20 mouse cellular contexts compared by ENCODE assay signal in the genomic region with DNA sequence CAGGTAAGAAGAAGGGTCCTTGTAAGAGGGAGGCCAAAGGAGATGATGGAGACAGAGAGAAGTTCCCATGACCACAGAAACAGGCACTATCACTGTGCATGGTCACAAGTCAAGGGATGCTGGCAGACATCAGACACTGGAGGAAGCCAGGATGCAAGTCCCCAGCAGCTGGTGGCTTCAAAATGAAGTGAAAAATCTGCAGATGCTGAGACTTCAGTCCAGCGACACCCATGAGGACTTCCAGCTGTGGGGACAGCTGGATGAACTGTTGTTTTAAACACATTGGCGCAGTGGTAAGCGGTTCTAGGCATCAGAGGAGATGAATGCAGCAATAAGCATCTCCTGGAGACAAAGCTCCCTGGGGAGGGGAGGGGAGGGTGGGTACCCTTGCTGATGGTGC.
DNase-seq lines count a peak whose midpoint lies in the region; ATAC-seq and TF ChIP-seq lines count a peak whose summit lies in the region.
"Had no signal": no experiment of that assay in that cellular context is flagged by ENCODE, and none has a peak within 500 bp of the region (broad histone marks: within the 10 kb centered on the region; RNA-seq: fewer than 3 reads in every experiment).

No protein-coding gene starts in this region.

- no peak for TF ChIP-seq CTCF in heart, adult 2 months (IDR thresholded peaks at IDR 0.05)

- no peaks in the 10 kb centered on the region for H3K9me3 ChIP-seq in heart, embryonic 10.5 days
- H3K9me3 ChIP-seq in midbrain, embryonic 11.5 days (ENCODE audit: control insufficient read depth, low read length): no peaks in the 10 kb centered on the region
- H3K9me3 ChIP-seq in midbrain, embryonic 14.5 days (ENCODE audit: control insufficient read depth, low read length): no peaks in the 10 kb centered on the region
- no peaks in the 10 kb centered on the region for H3K9me3 ChIP-seq in lung, embryonic 16.5 days (ENCODE audit: control insufficient read depth, low read length)
- H3K9me3 ChIP-seq: hindbrain, embryonic 15.5 days; limb, embryonic 10.5 days; midbrain, embryonic 10.5 days had no signal

- no peak overlapping the region for H3K9ac ChIP-seq in heart, adult 2 months (ENCODE audit: low read depth, low read length)
- no peak overlapping the region for H3K9ac ChIP-seq in midbrain, embryonic 11.5 days (ENCODE audit: low read length)
- no peak overlapping the region for H3K9ac ChIP-seq in midbrain, embryonic 14.5 days (replicated peaks; ENCODE audit: low read length)
- no peak overlapping the region for H3K9ac ChIP-seq in lung, embryonic 16.5 days (ENCODE audit: low read length)
- H3K9ac ChIP-seq: forebrain, postnatal 0 days; hindbrain, embryonic 15.5 days had no signal

- TF ChIP-seq EP300 in heart, adult 2 months (IDR thresholded peaks at IDR 0.05; ENCODE audit: insufficient read depth, low read depth, low read length): peak; percentile 90

- intact Hi-C loops in heart, adult 2 months (cut with DNase I): no loop called here

- H3K36me3 ChIP-seq in heart, adult 2 months (ENCODE audit: control insufficient read depth, insufficient read depth, low read length): no peaks in the 10 kb centered on the region
- no peaks in the 10 kb centered on the region for H3K36me3 ChIP-seq in heart, embryonic 10.5 days
- H3K36me3 ChIP-seq in midbrain, embryonic 11.5 days (ENCODE audit: control insufficient read depth, insufficient read depth, low read length): no peaks in the 10 kb centered on the region
- no peaks in the 10 kb centered on the region for H3K36me3 ChIP-seq in midbrain, embryonic 14.5 days (ENCODE audit: control insufficient read depth, insufficient read depth, low read length)
- no peaks in the 10 kb centered on the region for H3K36me3 ChIP-seq in lung, embryonic 16.5 days (ENCODE audit: control insufficient read depth, insufficient read depth, low read length)
- H3K36me3 ChIP-seq: hindbrain, embryonic 15.5 days; limb, embryonic 10.5 days; midbrain, embryonic 10.5 days had no signal

- DNase-seq in heart, adult 2 months: peak; percentile 43 to 61
- no peak for DNase-seq in heart, embryonic 10.5 days (ENCODE audit: low spot score)
- peak; percentile 1 for DNase-seq in midbrain, embryonic 11.5 days (ENCODE audit: low spot score, missing footprints)
- no peak for DNase-seq in midbrain, embryonic 14.5 days
- DNase-seq in frontal cortex, postnatal 25 days (ENCODE audit: low spot score in 2 of 2): no peak
- no peak for DNase-seq in right cerebral cortex, postnatal 25 days
- DNase-seq: cerebellum, adult 9-11 months; embryo, embryonic 11 days; forebrain, postnatal 0 days; retina, postnatal 1 day; right cerebral cortex, postnatal 4 days had no signal

- no peaks in the 10 kb centered on the region for H3K27me3 ChIP-seq in heart, adult 2 months (ENCODE audit: control insufficient read depth, insufficient read depth, low read length)
- H3K27me3 ChIP-seq in heart, embryonic 10.5 days (ENCODE audit: insufficient read depth, poor library complexity, severe bottlenecking): no peaks in the 10 kb centered on the region
- H3K27me3 ChIP-seq in midbrain, embryonic 11.5 days (ENCODE audit: control insufficient read depth, insufficient read depth, low read length): no peaks in the 10 kb centered on the region
- H3K27me3 ChIP-seq in midbrain, embryonic 14.5 days (ENCODE audit: control insufficient read depth, insufficient read depth, low read length): no peaks in the 10 kb centered on the region
- H3K27me3 ChIP-seq in lung, embryonic 16.5 days (ENCODE audit: control insufficient read depth, insufficient read depth, low read depth, low read length): no peaks in the 10 kb centered on the region
- H3K27me3 ChIP-seq: hindbrain, embryonic 15.5 days had no signal

- no peak overlapping the region for H3K4me3 ChIP-seq in heart, adult 2 months
- no peak overlapping the region for H3K4me3 ChIP-seq in heart, embryonic 10.5 days
- no peak overlapping the region for H3K4me3 ChIP-seq in midbrain, embryonic 11.5 days (ENCODE audit: low read depth, low read length)
- H3K4me3 ChIP-seq in midbrain, embryonic 14.5 days (replicated peaks; ENCODE audit: low read depth, low read length): no peak overlapping the region
- no peak overlapping the region for H3K4me3 ChIP-seq in lung, embryonic 16.5 days (ENCODE audit: low read length)
- H3K4me3 ChIP-seq: hindbrain, embryonic 15.5 days; limb, embryonic 10.5 days; midbrain, embryonic 10.5 days had no signal

- TF ChIP-seq POLR2A in heart, adult 2 months (IDR thresholded peaks at IDR 0.05; ENCODE audit: insufficient read depth, low read depth, low read length): no peak

- no peak overlapping the region for H3K27ac ChIP-seq in heart, adult 2 months
- no peak overlapping the region for H3K27ac ChIP-seq in heart, embryonic 10.5 days
- no peak overlapping the region for H3K27ac ChIP-seq in midbrain, embryonic 11.5 days (ENCODE audit: low read depth, low read length)
- H3K27ac ChIP-seq in midbrain, embryonic 14.5 days (replicated peaks; ENCODE audit: low read depth, low read length): no peak overlapping the region
- no peak overlapping the region for H3K27ac ChIP-seq in lung, embryonic 16.5 days (ENCODE audit: low read length)
- H3K27ac ChIP-seq: hindbrain, embryonic 15.5 days; limb, embryonic 10.5 days; macrophage; midbrain, embryonic 10.5 days; stomach, postnatal 0 days had no signal

- no peaks in the 10 kb centered on the region for H3K79me2 ChIP-seq in heart, adult 2 months (replicated peaks; ENCODE audit: control insufficient read depth, insufficient read depth, low read length)

- no peak overlapping the region for H3K4me2 ChIP-seq in midbrain, embryonic 11.5 days
- no peak overlapping the region for H3K4me2 ChIP-seq in midbrain, embryonic 14.5 days (ENCODE audit: low read length)
- no peak overlapping the region for H3K4me2 ChIP-seq in lung, embryonic 16.5 days (ENCODE audit: low read depth, low read length)
- H3K4me2 ChIP-seq: hindbrain, embryonic 15.5 days; liver, embryonic 11.5 days had no signal

- 0 out of 2 replicates have a peak, but pooled peaks cover 1% of the 10 kb centered on the region for H3K4me1 ChIP-seq in heart, adult 2 months (ENCODE audit: control insufficient read depth, insufficient read depth, low read length)
- peaks cover 5% of the 10 kb centered on the region; the same call in 1 of the 2 replicates for H3K4me1 ChIP-seq in heart, embryonic 10.5 days
- H3K4me1 ChIP-seq in midbrain, embryonic 11.5 days (ENCODE audit: control insufficient read depth, insufficient read depth, low read length): no peaks in the 10 kb centered on the region
- H3K4me1 ChIP-seq in midbrain, embryonic 14.5 days (ENCODE audit: control insufficient read depth, insufficient read depth, low read length): 0 out of 2 replicates have a peak, but pooled peaks cover 10% of the 10 kb centered on the region
- peaks cover 11% of the 10 kb centered on the region for H3K4me1 ChIP-seq in lung, embryonic 16.5 days (replicated peaks; ENCODE audit: control insufficient read depth, insufficient read depth, low read length)

- no peak for ATAC-seq in midbrain, embryonic 11.5 days (ENCODE audit: low FRiP score)
- no peak for ATAC-seq in midbrain, embryonic 14.5 days (ENCODE audit: low FRiP score, low TSS enrichment)
- peak; percentile 60 for ATAC-seq in lung, embryonic 16.5 days (ENCODE audit: low read depth)
- ATAC-seq in CD4-positive, CD25-positive, alpha-beta regulatory T cell, adult 4 months: no peak
- ATAC-seq: forebrain, postnatal 0 days; intestine, embryonic 16.5 days had no signal

- WGBS in heart, adult 2 months: 69% methylated on average over 3 of the region's 3 CpGs
- whole genome bisulfite sequencing in heart, embryonic 10.5 days: 77% methylated on average over 3 of the region's 3 CpGs
- WGBS in midbrain, embryonic 11.5 days: 73% methylated on average over 3 of the region's 3 CpGs
- 93% methylated on average over 3 of the region's 3 CpGs for WGBS in midbrain, embryonic 14.5 days
- 40% methylated on average over 3 of the region's 3 CpGs for WGBS in lung, embryonic 16.5 days

Comparison
In these comparisons a context has a peak if more than half of its experiments do, and no peak if none do; other contexts are left out.
1. DNase-seq: peak in heart, adult 2 months (2 of 2) and midbrain, embryonic 11.5 days (single experiment); none in heart, embryonic 10.5 days (single experiment), midbrain, embryonic 14.5 days (single experiment), frontal cortex, postnatal 25 days (0 of 2) and right cerebral cortex, postnatal 25 days (single experiment).